Mouse (Mus musculus) myocyte (in vitro differentiated cells): ENCODE data around the gene Mcu. TPM values are rescaled to one million over a fixed set of nuclear protein-coding genes. Genes with fewer than 3 reads are reported as not detected.

Experiments used
- H3K27me3 ChIP-seq: one replicate; pipeline ENCODE4 v1.6.1; 2011; ENCODE audit not compliant: control insufficient read depth, insufficient read depth, insufficient read length
- H3K36me3 ChIP-seq: one replicate; pipeline ENCODE4 v1.6.1; 2011; ENCODE audit not compliant: control insufficient read depth, insufficient read depth
- H3K4me2 ChIP-seq: one replicate; pipeline ENCODE4 v1.6.1; 2011; ENCODE audit warnings: low read depth, control low read depth
- H3K4me3 ChIP-seq: one replicate; pipeline ENCODE4 v1.5.1; 2011; ENCODE audit warnings: mild to moderate bottlenecking, control low read depth, moderate library complexity
- H3K79me2 ChIP-seq: one replicate; pipeline ENCODE4 v1.6.1; 2011; ENCODE audit not compliant: control insufficient read depth, insufficient read depth
- H3ac ChIP-seq: one replicate; pipeline ENCODE4 v1.6.1; 2011; ENCODE audit not compliant: control insufficient read depth, insufficient read length
- CEBPB ChIP-seq: IDR thresholded peaks from 2 replicates; pipeline ENCODE4 v1.6.1; 2011; ENCODE audit warnings: mild to moderate bottlenecking, moderate library complexity; ENCODE audit not compliant: poor library complexity, insufficient read depth, severe bottlenecking
- E2F4 ChIP-seq: IDR thresholded peaks from one replicate; pipeline ENCODE4 v1.6.1; 2011; ENCODE audit warnings: mild to moderate bottlenecking, control low read depth, moderate library complexity; ENCODE audit not compliant: insufficient read depth
- MAX ChIP-seq: IDR thresholded peaks from one replicate; pipeline ENCODE4 v1.6.1; 2011; ENCODE audit warnings: low read depth, mild to moderate bottlenecking, control low read depth
- MYOD1 ChIP-seq, 3 experiments: IDR thresholded peaks; one replicate each; pipeline ENCODE4 v1.6.1; 2011; ENCODE audit warnings: control low read depth in 2 of 3, low read depth in 2 of 3, mild to moderate bottlenecking in 2 of 3, moderate library complexity in 1 of 3; ENCODE audit not compliant: insufficient read length in 2 of 3, control insufficient read depth in 1 of 3
- MYOG ChIP-seq, 3 experiments: IDR thresholded peaks; one replicate each; pipeline ENCODE4 v1.6.1; 2011; ENCODE audit warnings: control low read depth in 2 of 3, low read depth in 2 of 3, mild to moderate bottlenecking in 2 of 3; ENCODE audit not compliant: insufficient read length in 2 of 3, control insufficient read depth in 1 of 3, insufficient read depth in 1 of 3
- POLR2A ChIP-seq: IDR thresholded peaks from one replicate; pipeline ENCODE4 v1.6.1; 2011; ENCODE audit warnings: low read depth, mild to moderate bottlenecking, control low read depth, moderate library complexity; ENCODE audit not compliant: insufficient read length
- POLR2AphosphoS2 ChIP-seq: IDR thresholded peaks from one replicate; pipeline ENCODE4 v1.6.1; 2011; ENCODE audit warnings: low read depth, control low read depth; ENCODE audit not compliant: insufficient read length
- REST ChIP-seq: IDR thresholded peaks from one replicate; pipeline ENCODE4 v1.6.1; 2011; ENCODE audit warnings: mild to moderate bottlenecking, control low read depth, moderate library complexity; ENCODE audit not compliant: insufficient read depth, insufficient read length
- SRF ChIP-seq: IDR thresholded peaks from one replicate; pipeline ENCODE4 v1.6.1; 2011; ENCODE audit warnings: low read depth; ENCODE audit not compliant: control insufficient read depth, insufficient read length
- TCF12 ChIP-seq: IDR thresholded peaks from one replicate; pipeline ENCODE4 v1.6.1; 2011; ENCODE audit warnings: mild to moderate bottlenecking, control low read depth; ENCODE audit not compliant: poor library complexity, insufficient read depth, severe bottlenecking
- TCF3 ChIP-seq: IDR thresholded peaks from one replicate; pipeline ENCODE4 v1.6.1; 2011; ENCODE audit warnings: low read depth, control low read depth; ENCODE audit not compliant: insufficient read length
- USF1 ChIP-seq: IDR thresholded peaks from one replicate; pipeline ENCODE4 v1.6.1; 2011; ENCODE audit warnings: low read depth, mild to moderate bottlenecking, control low read depth, moderate library complexity
- polyA plus RNA-seq: library from polyadenylated mRNA; unstranded; fragments of >200 nt; fragmentation: generic; extraction: Trizol; gene quantifications from one replicate; pipeline ENCODE4 v1.2.1, GENCODE M21; 2012; ENCODE audit warnings: missing spikeins

The Mcu gene
- polyA plus RNA-seq, 1 experiment = 82.9 TPM

- Histone ChIP-seq H3ac (no peak overlapping the region), H3K27me3 (no peaks in the 10 kb centered on the region), H3K79me2 (peaks cover 53% of the 10 kb centered on the region), H3K36me3 (no peaks in the 10 kb centered on the region), H3K4me2 (no peak overlapping the region), H3K4me3 (no peak overlapping the region)
- TF ChIP-seq MAX (no peak), MYOD1 (IDR thresholded peaks at IDR 0.05; ENCODE audit: control insufficient read depth in 1 of 3, insufficient read length in 2 of 3, low read depth in 2 of 3) (no peak), MYOG (IDR thresholded peaks at IDR 0.05; ENCODE audit: control insufficient read depth in 1 of 3, insufficient read depth in 1 of 3, insufficient read length in 2 of 3, low read depth in 2 of 3) (no peak), TCF12 (no peak), REST (no peak), POLR2A (no peak), TCF3 (no peak), E2F4 (no peak), POLR2AphosphoS2 (no peak), SRF (no peak), USF1 (no peak), CEBPB (no peak)
Observed at GRCm38 (mm10) chr10:59512173-59512572, 104.3 kb downstream of the Mcu start.

DNA sequence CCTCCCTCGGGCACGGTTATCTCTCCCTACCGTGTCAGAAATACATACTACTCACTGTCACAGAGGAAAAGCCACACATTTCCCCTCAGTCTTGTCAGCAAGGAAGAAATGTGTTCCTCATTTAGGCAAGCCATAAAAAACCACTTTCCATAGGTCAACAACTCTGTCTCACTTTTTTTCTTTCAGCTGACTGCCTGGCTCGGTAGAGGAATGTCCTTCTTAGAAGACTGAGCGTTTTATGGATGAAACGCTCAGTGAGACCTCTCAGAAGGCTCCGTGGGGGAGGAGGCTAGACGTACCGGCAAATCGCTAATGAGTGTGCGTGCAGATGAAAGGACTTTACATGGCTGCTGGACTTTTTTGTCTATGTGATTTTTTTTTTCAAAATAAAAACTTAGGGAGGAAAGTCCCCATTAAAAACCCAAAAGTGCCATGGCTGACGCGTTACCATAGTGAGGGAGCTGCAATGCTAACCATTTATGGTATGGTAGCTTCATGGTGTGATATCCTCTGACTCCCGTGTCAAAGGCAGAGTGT is 105.0 kb downstream of the Mcu start:
- H3K4me3 ChIP-seq = no peak overlapping the region

DNA sequence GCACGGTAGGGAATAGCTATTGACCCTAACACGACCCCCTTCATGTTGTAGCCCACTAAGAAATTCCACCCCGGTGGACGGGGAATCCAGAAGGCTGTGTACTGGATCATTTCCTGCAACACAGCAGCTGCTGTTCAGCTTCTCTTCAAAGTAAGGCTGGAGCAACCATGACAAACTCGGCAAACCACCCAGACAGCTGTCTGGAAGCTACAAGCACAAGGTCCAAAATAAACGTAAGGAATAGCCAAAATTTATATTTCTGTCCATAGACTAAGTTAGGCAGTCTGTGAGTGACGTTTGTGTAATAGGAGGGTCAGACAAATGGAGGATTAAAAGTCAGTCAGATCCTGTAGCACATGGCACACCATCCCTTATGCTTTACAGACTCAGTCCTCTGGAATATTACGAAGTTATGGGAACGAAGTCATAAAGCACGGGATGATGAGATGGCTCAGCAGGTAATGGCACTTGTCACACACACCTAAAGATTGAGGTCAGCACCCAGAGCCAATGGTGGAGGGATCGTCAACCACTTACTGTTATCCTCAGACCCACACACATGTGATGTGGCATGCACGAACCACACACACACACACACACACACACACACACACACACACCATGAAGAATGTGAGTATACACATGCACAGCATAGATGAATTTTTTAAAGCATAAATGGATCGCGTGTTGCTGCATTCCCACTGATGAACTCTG is 105.6 kb downstream of the Mcu start:
- Histone ChIP-seq H3K79me2 (peaks cover 61% of the 10 kb centered on the region), H3K27me3 (no peaks in the 10 kb centered on the region), H3K36me3 (no peaks in the 10 kb centered on the region), H3ac (no peak overlapping the region), H3K4me2 (peak overlapping the region; percentile 37), H3K4me3 (no peak overlapping the region)
- TF ChIP-seq CEBPB (no peak), POLR2A (no peak), MYOG (IDR thresholded peaks at IDR 0.05; ENCODE audit: control insufficient read depth in 1 of 3, insufficient read depth in 1 of 3, insufficient read length in 2 of 3, low read depth in 2 of 3) (peak in 2 of 3 experiments; percentile 75 to 91), TCF12 (peak; percentile 57), MYOD1 (IDR thresholded peaks at IDR 0.05; ENCODE audit: control insufficient read depth in 1 of 3, insufficient read length in 2 of 3, low read depth in 2 of 3) (peak; percentile 57 to 83 (median 74)), TCF3 (no peak)

More for the DNA sequence above, 105.0 kb downstream of the Mcu start:
- H3K4me2 ChIP-seq = peak overlapping the region; percentile 37
- no peaks in the 10 kb centered on the region for H3K27me3 ChIP-seq
- TF ChIP-seq POLR2AphosphoS2 (no peak), REST (no peak), USF1 (no peak), MYOD1 (IDR thresholded peaks at IDR 0.05; ENCODE audit: control insufficient read depth in 1 of 3, insufficient read length in 2 of 3, low read depth in 2 of 3) (no peak), TCF12 (no peak), E2F4 (no peak), MYOG (IDR thresholded peaks at IDR 0.05; ENCODE audit: control insufficient read depth in 1 of 3, insufficient read depth in 1 of 3, insufficient read length in 2 of 3, low read depth in 2 of 3) (no peak)
- no peaks in the 10 kb centered on the region for H3K36me3 ChIP-seq
- peaks cover 57% of the 10 kb centered on the region for H3K79me2 ChIP-seq
- H3ac ChIP-seq = no peak overlapping the region

DNA sequence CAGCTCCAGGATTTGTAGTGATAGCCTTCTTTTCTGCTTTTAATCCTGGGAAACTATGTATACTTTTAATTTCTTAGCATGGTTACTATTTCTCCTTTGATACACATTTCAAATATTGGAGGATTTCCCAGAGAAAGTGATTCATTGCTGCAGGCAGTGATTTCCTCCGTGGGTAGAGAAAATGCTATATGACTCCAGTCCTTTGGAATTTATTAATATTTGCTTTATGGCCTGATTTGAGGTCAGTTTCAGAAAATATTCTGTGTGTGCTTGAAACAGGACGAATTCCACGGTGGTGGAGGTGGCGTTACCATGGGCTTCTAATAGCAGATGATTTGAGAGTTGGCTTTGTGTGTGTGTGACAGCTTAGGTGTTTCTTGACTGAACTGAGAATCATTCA is 107.3 kb downstream of the Mcu start:
- Histone ChIP-seq H3ac (no peak overlapping the region), H3K4me2 (peak overlapping the region; percentile 50)
- TF ChIP-seq E2F4 (no peak), MYOD1 (IDR thresholded peaks at IDR 0.05; ENCODE audit: control insufficient read depth in 1 of 3, insufficient read length in 2 of 3, low read depth in 2 of 3) (no peak), MYOG (IDR thresholded peaks at IDR 0.05; ENCODE audit: control insufficient read depth in 1 of 3, insufficient read depth in 1 of 3, insufficient read length in 2 of 3, low read depth in 2 of 3) (no peak)

GRCm38 (mm10) chr10:59506711-59507110 is 109.8 kb downstream of the Mcu start:
- Histone ChIP-seq H3K36me3 (no peaks in the 10 kb centered on the region), H3ac (no peak overlapping the region), H3K4me2 (no peak overlapping the region), H3K79me2 (peaks cover 65% of the 10 kb centered on the region), H3K4me3 (no peak overlapping the region), H3K27me3 (no peaks in the 10 kb centered on the region)
- TF ChIP-seq POLR2AphosphoS2 (no peak), MYOG (IDR thresholded peaks at IDR 0.05; ENCODE audit: control insufficient read depth in 1 of 3, insufficient read depth in 1 of 3, insufficient read length in 2 of 3, low read depth in 2 of 3) (no peak), CEBPB (no peak), REST (no peak), TCF12 (no peak), MAX (no peak), E2F4 (no peak), MYOD1 (IDR thresholded peaks at IDR 0.05; ENCODE audit: control insufficient read depth in 1 of 3, insufficient read length in 2 of 3, low read depth in 2 of 3) (no peak), SRF (no peak), USF1 (no peak), POLR2A (no peak), TCF3 (no peak)

More for the DNA sequence above, 107.3 kb downstream of the Mcu start:
- H3K36me3 ChIP-seq = no peaks in the 10 kb centered on the region
- H3K79me2 ChIP-seq = peaks cover 74% of the 10 kb centered on the region
- no peaks in the 10 kb centered on the region for H3K27me3 ChIP-seq
- no peak overlapping the region for H3K4me3 ChIP-seq
